Mouse (Mus musculus): ENCODE results near the gene Mctp2.

Gene Mctp2

DNA sequence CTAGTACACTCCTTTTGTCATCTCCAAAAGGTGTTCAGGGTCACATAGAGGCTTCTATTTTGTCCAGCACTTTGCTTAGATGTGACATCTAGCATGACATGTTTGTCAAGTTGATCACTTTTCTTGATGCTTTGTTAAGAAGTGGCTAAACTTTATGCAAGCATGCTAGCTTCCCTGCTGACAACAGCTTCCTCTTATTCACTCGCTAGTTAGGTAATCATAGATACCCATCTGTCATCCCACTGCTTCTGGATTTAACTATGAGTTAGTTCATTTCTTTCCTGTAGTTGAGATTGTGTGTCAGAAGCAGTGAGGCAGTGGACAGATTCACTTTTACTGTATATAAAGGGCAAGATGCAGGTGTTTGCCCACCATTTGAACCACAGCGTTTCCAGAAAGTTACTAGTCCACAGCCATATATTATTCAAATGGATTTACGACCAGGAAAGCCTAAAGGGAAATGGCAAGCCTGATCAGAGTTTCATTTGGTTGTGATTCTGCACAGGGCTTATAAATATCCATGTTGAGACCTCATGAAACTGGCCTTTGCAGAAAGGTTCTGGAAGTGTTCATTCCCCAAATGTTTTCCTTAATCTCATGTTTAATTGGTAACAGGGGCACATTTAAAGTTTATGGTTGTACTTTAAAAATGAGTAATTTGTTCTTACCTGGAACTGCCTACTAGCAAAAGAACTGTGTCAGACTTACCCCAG is 216.8 kb downstream of the Mctp2 start:
- DNase-seq (ENCODE audit: low read depth, low spot score), result no peak

DNA sequence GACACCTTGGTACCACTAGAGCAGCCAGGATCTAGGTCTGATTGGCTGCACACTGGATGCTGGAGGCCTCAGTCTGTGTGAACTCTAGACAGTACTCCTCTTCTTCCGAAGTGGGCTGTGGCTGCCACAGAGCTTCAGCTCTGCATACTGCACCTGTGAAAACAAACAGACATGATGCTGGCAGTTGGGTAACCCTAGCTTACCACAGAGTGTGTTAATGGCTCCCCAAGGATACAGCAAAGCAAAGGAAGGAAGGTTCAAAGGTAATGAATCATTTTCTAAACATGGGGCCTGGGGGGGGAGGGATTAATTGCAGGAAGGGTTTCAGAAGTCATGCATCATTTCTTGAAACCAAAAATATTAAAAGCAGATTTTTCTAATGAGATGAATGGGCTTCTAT is 225.7 kb downstream of the Mctp2 start:
- DNase-seq (ENCODE audit: low read depth, low spot score), result no peak

DNA sequence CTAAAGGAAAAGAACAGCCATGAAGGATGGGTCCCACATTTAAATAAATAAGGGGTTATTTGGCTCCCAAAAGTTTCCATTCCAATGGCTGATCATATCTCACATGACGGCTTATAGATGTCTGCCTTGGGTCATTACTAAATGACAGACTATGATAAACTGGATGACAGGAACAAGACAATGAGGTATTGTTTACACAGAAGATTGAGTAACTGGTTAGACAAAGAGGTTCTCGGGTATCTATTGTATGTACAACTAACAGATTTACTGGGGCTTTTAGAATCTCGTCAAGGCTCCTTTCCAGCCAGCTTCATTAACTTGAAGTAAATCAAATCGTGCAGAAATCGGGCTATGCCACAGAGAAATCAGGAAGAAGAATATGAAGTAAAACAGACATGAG is 227.5 kb downstream of the Mctp2 start:
- DNase-seq (ENCODE audit: low read depth, low spot score), result no peak

DNA sequence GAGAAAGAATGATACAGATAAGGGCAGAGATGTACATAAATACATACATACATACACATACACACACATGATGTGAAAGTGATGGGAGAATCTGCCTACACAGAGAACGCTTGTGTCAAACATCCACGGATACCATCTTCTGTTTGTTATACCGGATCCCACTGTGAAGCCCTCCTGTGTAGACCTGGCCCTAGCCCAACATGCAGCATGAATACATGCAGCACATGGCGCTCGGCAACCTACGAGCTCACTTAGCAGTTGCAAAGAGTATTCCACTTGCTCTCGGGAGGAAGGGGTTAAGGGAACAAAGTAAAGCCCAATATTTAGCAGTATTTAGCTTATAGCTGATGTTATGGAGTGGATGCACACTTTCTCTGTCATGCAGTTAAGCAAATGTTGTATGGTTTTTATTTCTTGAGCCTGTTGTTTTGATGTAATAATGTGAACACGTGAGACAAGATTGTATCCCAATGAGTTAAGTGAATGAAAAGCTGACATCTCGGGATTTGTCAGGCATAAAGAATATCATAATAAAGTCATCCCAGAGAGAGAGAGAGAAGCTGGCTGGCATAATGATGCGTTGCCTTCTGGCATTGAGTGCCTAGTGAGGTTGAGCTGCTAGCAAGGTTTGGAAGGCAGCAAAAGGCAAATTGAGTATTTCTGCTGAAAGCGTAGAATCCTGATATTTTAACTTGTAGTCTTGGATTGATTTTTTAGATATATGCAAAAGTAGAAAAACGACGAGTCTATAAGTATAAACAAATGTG is 234.8 kb downstream of the Mctp2 start:
- no peak for DNase-seq (ENCODE audit: low read depth, low spot score)

DNA sequence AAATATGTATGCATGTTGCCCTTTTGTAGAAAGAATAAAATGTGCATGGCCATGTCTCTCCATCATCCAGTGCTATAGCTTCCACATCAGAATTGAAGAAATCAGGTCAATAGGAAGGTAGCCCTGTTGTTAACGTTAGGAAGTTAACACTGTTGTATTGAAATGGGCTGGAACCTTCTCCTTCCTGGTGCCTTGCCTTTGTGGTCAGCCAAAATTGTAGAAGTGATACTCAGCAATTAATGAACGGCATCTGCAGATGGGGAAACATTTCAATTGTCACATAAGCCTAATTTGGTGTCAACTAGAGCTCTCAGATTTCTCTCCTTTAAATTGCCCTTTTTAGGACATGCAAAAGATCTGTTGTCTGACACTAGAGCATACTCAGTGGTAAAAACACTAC is 238.0 kb downstream of the Mctp2 start:
- DNase-seq (ENCODE audit: low read depth, low spot score), result no peak

DNA sequence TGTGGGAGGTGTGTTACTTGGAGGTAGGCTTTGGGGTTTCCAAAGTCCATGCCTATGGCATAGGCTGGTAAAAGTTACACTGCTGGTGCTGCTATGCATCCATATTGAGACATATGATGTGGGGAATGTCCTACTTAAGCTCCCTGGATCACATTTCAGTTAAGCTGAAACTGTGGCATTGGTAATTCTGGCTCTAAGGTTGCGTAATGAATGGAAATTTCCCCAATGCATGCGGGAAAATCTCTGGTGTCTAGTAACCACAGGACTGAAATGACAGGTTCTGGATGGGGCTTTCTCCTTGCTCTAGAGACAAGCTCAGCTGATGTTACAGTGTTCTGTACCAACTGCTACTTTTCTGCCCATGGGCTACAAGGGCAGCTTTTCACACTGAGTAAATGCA is 240.1 kb downstream of the Mctp2 start:
- DNase-seq (ENCODE audit: low read depth, low spot score), result no peak

DNA sequence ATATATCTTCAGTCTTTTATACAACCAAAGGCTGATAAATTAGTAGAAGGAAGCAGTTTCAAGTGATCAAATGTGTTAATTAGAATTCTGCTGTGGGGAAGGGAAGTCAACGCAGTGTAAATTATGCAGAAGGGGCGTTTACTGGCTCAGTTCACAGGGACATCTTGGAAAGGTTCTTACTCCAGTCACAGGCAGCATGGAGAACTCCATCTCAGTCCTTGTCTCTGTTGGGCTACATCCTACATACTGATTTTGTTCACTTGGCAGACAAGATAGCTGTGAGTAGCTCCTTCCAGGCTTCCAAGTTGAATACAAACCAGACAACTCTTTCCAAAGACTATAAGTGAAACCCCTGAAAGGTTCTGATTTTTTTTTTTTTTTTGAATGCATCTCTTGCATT is 254.6 kb downstream of the Mctp2 start:
- DNase-seq (ENCODE audit: low read depth, low spot score), result no peak

DNA sequence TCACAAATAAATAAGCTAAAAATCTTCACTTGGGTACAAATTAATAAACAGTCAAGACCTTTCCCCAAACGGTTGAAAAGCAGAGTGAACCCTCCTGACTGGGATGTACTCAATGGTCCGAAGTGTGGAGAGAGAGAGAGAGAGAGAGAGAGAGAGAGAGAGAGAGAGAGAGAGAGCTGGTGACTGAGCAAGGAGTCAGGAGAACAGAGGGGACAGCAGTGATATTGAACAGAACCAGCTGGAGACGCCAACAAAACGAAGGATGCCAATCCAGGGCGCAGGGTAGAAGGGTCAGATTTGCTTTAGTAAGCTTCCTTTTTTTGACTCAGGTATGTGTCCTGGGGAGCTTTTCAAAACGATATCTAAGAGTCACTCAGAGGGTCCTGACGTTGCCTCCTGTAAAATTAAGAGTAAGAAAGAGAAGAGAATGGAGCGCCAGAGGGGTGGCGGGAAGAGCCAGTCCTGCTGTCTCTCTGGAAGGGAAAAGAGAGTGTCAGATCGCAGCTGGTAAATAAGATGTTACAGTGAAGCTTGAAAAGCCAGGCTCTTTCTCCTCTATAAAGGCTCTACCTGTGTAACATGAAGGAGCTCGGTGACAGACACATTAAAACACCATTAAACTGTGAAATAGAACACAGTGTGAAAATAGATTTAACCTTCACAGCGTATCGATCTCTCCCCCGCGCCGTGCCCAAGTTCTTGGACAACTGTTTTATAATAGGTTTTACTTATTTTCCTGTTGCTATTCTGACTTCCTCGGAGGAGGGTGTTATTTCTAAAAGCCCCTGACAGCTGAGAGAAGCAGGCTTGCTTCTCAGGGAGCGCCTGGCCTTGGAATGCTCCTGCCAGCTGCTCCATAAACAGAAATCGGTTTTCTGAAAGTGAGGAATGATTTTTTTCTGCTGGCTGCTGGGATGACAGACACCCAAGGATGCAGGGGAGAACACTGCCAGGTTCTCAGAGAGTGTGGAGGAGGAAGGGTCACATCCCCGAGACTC is 258.5 kb downstream of the Mctp2 start:
- no peak for DNase-seq (ENCODE audit: low read depth, low spot score)

Data from retina, adult 2 months (tissue).